Mouse (Mus musculus) brain, adult 2 months (tissue): ENCODE data around the gene Olfr1389.
"Not testable (repeated sequence)": the region's sequence is repeated elsewhere in the genome, so short reads cannot be mapped to it uniquely, and the experiment has no call there.

Experiments used
- DNase-seq: peaks from one replicate; pipeline ENCODE4 v3.0.0; 2011; ENCODE audit warnings: low read depth, low spot score

Gene Olfr1389

GRCm38 (mm10) chr11:49422767-49423166 is at the start of gene Olfr1389:
TSS of gene Olfr1389 (plus strand) at chr11:49423067.
- DNase-seq = no peak

DNA sequence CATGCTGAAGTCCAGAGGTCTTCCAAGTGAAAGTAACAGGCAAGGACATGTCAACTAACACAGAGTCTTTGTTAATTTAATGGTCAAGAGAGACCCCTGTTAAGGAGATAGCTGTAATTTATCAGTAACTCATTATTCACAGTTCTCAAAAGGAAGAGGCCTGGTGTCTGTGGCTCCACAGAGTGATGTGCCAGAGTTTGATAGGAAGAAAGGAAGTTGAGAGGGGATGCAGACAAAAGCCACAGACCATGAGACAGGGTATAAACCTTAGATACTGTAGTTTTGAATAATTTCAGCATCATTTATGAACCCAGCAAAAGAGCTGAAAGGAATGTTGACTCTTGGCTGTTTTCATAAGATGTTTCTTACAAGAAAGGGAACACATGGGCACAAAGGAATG is 39.7 kb upstream of the Olfr1389 start:
- no peak for DNase-seq

GRCm38 (mm10) chr11:49386118-49386517 is 36.7 kb upstream of the Olfr1389 start:
- not testable (repeated sequence) for DNase-seq

- peak; percentile 7 for DNase-seq
These were observed 30.2 kb upstream of the Olfr1389 start for GRCm38 (mm10) chr11:49392707-49393106.

DNA sequence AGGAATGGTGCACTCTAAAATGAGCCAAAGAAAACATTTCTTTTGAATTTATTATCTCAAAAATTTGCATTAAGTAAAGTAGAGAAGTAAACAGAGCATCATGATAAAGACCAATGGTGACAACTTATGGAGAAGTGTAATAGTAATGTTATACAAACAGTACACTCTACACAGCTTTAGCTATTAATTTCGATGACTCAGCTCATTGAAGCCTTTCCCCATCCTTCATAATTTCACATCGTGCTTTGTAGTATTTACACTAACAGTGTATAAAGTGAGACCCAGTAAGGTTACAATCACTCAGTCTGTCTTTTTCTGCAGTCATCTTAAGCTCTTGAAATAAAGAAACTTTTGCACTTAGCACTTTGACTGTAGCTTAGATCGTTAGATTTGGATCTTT is 16.1 kb upstream of the Olfr1389 start:
- DNase-seq = no peak

DNA sequence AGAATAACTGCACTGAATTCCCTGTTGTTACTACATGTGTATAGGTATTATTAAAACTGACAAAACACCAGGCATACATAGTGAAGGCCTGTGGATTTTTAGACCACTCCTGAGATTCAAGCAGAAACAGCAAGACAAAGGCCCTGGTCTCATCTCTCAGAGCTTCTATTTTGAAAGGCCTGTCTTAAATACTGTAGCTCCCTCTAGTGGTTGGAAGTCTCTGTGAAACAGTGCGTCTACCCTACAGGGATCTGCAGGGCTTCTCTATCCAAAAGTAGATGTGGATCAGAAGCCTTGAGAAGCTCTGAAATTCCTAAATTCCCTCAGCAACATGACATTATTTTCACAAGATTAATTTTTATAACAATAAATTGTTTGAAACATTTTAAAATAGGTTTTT is 12.3 kb upstream of the Olfr1389 start:
- DNase-seq = peak; percentile 66

DNA sequence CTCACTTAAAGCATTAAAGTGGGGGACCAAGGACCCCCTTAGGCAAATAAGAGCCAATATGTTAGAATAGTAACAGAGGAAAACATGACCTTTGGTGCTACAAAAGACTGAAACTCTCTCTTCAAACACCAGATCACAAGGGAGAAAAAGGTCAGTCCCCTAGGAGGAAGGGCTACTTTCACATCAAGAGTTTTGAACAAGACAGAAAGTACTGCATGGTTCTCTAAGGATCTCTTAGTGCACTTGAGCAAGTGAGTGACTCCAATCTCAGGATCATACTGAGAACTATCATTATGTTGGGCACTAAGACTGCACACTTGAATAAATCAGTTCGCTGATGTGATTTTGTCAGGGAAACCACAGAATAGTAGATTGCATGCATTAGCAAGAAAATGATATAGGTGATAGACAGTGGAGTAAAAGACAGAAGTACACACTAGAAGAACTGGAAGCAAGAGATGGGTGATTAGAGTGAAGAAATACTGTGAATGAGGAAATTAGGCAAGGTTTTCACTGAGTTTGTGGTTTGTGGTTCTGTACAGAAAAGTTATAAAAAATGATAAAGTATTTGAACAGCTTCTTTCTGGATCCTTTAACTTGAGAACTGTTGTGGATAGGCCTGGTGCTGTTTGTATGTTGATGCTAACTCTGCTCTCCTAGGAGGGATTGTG is 2.5 kb downstream of the Olfr1389 start:
- DNase-seq = no peak

GRCm38 (mm10) chr11:49429641-49430040 is 6.8 kb downstream of the Olfr1389 start:
- DNase-seq = peak; percentile 54

- peak; percentile 3 for DNase-seq
These were observed 13.5 kb downstream of the Olfr1389 start, which contains the start of gene Olfr1388 for GRCm38 (mm10) chr11:49436411-49436810. TSS of gene Olfr1388 (plus strand) at chr11:49436624.

DNA sequence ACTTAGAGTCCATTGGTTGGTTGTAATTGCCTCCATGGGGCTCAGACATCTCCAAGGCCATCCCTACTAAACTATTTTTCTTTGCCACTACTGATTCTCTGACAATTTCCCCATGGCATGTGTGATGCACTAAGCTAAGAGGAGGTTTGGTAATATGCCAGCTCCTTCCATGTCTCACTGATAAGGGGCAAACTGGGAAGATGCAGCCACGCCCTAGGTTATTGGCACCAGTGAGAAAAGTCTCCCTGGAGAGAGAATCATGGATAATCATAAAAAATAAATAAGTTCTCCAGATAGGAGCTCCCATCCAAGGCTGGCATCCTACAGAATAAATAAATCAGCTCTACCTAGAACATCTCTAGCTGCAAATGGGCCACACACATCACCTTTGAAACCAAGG is 32.2 kb downstream of the Olfr1389 start, which contains the start of gene Olfr1387:
Olfr1387 (plus strand) TSS at position 301 of the 400 bp plus-strand sequence.
- DNase-seq = no peak

GRCm38 (mm10) chr11:49464746-49465145 is 41.9 kb downstream of the Olfr1389 start, which contains the start of gene Olfr1386:
TSS of gene Olfr1386 (plus strand) at chr11:49465046.
- not testable (repeated sequence) for DNase-seq
